Mouse (Mus musculus): ENCODE results near the gene Cenpf. TPM values are rescaled to one million over a fixed set of nuclear protein-coding genes. Genes with fewer than 3 reads are reported as not detected.
A peak's percentile ranks its signal among the peaks of the same experiment; 100 is the strongest.

Cenpf gene
- polyA plus RNA-seq, 1 experiment from 2014 or later, result 92.3 TPM

DNA sequence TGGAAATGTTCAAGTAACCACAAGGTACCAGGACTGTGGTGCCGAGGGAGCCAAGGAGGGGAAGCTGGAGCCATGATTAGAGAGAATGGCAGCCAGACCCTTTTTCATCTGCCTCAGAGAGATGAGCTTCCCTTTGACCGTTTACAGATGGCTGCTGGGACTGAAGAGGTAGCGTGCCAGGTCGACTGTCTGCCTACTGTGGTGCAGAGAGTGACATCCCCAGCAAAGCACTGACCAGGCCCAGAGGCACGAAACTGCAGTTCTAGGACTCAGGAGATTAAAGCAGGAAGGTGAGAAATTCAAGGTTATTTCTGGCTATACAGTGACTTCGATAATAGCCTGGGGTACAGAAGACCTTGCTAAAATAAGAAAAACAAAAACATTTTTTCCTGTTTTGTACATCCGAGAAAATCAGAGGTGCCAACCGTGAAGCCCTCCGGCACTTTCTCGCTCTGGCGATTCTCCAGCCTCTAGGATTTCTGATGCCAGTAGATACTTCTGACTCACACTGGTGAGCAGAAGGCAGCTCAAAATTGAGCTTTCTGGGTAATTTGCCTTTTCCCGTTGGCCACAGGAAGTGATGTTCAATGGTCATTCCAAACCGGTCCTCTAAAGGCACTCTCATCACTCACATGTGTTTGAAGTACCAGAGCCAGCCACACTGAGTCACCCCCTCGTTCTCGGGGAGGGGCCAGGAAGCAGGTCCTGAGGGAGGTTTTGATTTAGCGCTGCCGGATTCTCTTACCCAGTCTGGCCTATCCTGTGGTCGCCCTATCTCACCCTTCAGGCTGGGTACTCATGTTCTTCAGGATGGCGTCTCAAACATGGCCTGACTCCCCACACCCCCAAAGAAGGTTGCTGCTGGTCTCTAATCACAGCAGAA, 28.3 kb upstream of the Cenpf start:
- H3K4me1 ChIP-seq, result peaks cover 10% of the 10 kb centered on the region; the same call in 1 of the 2 replicates
- ATAC-seq (ENCODE audit: low FRiP score, low read depth), result no peak
- H3K9ac ChIP-seq, result no peak overlapping the region
- H3K27ac ChIP-seq, result no peak overlapping the region
- no peak overlapping the region for H3K4me2 ChIP-seq (replicated peaks)
- no peak overlapping the region for H3K4me3 ChIP-seq
- 0 out of 2 replicates have a peak, but pooled peaks cover 6% of the 10 kb centered on the region for H3K9me3 ChIP-seq
- no peaks in the 10 kb centered on the region for H3K36me3 ChIP-seq
- no peaks in the 10 kb centered on the region for H3K27me3 ChIP-seq
- 48% methylated on average over 19 of the region's 19 CpGs for WGBS

DNA sequence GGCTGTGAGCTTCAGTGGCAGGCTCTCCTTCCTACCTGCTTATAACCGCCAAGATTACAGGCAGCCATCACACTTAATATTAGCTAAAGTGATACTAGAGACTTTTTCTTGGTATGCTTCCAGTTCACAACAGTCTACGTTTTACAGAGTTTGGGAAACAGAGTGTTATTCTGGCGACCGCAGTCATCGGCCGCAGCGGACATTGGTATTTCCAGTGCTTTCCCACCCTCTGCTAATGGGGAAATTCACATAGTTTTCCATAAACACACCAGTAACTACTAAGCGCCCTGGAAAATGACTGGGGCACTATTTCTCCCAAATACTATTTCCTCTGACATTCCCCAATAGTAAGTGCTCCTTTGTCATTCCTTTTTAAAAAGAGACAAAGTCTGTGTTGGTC, 21.1 kb upstream of the Cenpf start:
- 50% methylated on average over 8 of the region's 8 CpGs for WGBS
- Histone ChIP-seq H3K4me2 (replicated peaks) (peak overlapping the region; percentile 27; the same call in 1 of the 2 replicates), H3K4me3 (no peak overlapping the region), H3K9ac (no peak overlapping the region), H3K36me3 (no peaks in the 10 kb centered on the region), H3K4me1 (peaks cover 40% of the 10 kb centered on the region), H3K27ac (peak overlapping the region; percentile 58), H3K9me3 (no peaks in the 10 kb centered on the region), H3K27me3 (no peaks in the 10 kb centered on the region)
- no peak for ATAC-seq (ENCODE audit: low FRiP score, low read depth)

DNA sequence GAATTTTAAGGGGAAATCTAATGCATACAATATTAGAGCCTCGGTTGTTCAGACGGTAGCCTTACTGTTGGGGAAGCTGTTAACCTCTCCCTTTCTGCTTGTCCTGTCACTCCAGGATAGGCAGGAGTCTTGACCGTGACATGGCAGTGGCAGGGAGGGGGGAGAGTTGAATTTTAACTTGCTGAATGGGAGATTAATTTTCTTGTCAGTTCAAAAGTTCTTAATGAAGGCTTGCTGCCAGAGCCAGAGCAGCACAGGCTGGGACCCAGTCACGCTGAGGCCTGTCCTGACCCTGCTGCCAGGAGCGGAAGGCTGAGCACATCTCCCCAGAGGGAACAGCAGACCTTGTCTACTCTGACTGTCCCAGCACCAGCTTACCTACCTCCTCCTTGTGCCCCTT, 19.5 kb upstream of the Cenpf start:
- H3K9ac ChIP-seq, result no peak overlapping the region
- no peaks in the 10 kb centered on the region for H3K9me3 ChIP-seq
- peak overlapping the region; percentile 44; the same call in 1 of the 2 replicates for H3K27ac ChIP-seq
- no peak overlapping the region for H3K4me2 ChIP-seq (replicated peaks)
- no peaks in the 10 kb centered on the region for H3K27me3 ChIP-seq
- H3K4me1 ChIP-seq, result peaks cover 47% of the 10 kb centered on the region
- WGBS, result 26% methylated on average over 5 of the region's 5 CpGs
- H3K4me3 ChIP-seq, result no peak overlapping the region
- no peak for ATAC-seq (ENCODE audit: low FRiP score, low read depth)
- no peaks in the 10 kb centered on the region for H3K36me3 ChIP-seq

DNA sequence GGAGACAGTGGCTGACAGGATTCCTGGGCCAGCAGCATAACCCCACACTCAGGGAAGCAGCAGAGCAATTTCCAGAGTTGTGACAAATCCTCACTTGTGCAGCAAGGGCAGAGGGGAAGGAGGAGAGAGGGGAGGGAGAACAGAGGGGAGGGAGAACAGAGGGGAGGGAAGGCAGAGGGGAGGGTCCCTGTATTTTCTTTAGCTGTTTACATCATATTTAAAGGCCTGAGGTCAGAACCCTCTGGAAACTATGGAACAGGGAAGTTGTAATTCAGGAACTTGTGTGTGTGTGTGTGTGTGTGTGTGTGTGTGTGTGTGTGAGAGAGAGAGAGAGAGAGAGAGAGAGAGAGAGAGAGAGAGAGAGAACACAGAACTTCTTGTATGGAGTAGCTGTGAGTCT, 19.1 kb upstream of the Cenpf start:
- Histone ChIP-seq H3K9ac (no peak overlapping the region), H3K4me3 (no peak overlapping the region), H3K27me3 (no peaks in the 10 kb centered on the region), H3K4me1 (peaks cover 48% of the 10 kb centered on the region), H3K36me3 (no peaks in the 10 kb centered on the region), H3K27ac (peak overlapping the region; percentile 44; the same call in 1 of the 2 replicates), H3K4me2 (replicated peaks) (no peak overlapping the region), H3K9me3 (no peaks in the 10 kb centered on the region)
- no peak for ATAC-seq (ENCODE audit: low FRiP score, low read depth)

DNA sequence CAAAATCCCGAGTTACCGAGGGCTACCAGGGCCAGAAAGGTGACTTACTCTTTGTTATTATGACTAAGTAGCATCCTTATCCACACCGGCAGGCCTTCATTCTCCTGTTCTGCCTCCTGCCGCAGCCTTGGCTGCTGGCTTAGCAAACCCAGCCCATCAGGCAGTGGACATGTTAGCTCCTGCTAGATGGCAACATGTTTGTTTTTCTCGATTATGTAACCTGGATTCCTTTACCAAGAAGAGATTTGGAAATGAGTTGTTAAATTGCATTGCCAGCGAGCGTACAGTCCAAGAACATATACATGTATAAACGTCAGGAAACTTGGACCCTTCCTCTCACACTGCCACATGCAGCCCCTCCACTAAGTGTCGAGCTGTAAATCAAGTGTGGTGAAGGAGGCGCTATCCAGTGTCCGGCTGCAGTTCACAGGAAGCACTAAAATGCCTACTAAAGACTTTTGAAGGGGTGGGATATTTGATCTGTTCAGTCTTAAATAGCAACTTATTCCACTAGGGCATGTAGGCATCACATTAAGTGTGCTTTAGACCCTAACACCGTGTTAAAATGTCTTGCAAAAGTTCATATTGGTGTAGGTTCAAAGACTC, 18.3 kb upstream of the Cenpf start:
- Histone ChIP-seq H3K9me3 (no peaks in the 10 kb centered on the region), H3K27me3 (no peaks in the 10 kb centered on the region), H3K36me3 (no peaks in the 10 kb centered on the region), H3K9ac (no peak overlapping the region), H3K4me1 (peaks cover 51% of the 10 kb centered on the region), H3K4me2 (replicated peaks) (no peak overlapping the region), H3K27ac (peak overlapping the region; percentile 58; the same call in 1 of the 2 replicates), H3K4me3 (no peak overlapping the region)
- WGBS, result 40% methylated on average over 12 of the region's 12 CpGs
- no peak for ATAC-seq (ENCODE audit: low FRiP score, low read depth)

DNA sequence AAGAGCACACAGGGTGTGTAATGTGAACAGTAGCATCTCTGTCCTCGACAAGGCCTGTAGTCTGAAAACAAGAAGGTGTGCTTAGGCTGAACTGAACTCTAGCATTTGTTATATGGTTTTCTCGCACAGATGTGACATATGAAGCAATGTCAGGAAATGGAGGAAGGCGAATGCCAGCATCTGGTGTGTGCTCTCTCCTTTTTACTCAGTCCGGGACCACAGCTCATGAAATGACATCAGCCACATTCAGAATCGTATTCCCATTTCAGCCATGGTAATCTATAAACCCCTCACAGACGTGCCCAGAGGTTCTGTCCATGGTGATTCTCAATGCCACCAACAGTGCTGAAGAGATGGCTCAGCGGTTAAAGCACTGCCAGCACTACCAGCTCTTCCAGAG, 15.7 kb upstream of the Cenpf start:
- H3K27me3 ChIP-seq, result no peaks in the 10 kb centered on the region
- no peak for ATAC-seq (ENCODE audit: low FRiP score, low read depth)
- H3K9ac ChIP-seq, result no peak overlapping the region
- peaks cover 37% of the 10 kb centered on the region for H3K4me1 ChIP-seq
- no peak overlapping the region for H3K4me3 ChIP-seq
- H3K36me3 ChIP-seq, result no peaks in the 10 kb centered on the region
- H3K27ac ChIP-seq, result no peak overlapping the region
- no peaks in the 10 kb centered on the region for H3K9me3 ChIP-seq
- H3K4me2 ChIP-seq (replicated peaks), result no peak overlapping the region
- WGBS, result 63% methylated on average over 7 of the region's 7 CpGs

DNA sequence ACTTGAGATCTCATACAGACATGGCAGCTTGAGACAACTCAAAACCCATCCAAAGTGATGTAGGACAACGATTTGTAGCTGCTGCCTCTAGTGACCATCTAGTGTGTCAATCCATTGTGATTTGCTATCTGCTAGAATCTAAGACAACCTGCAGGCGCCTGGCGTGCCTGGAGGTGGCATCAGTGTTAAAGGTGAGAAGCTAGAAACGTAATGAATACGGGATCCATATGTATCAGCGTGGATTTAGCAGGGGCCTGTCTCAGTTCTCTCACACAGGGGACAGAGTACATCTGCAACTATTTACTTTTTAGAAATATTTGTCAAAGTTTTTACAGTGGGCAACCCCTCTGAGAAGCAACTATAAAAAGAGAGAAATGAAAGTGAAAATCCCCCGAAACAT, 15.3 kb upstream of the Cenpf start:
- 38% methylated on average over 7 of the region's 7 CpGs for WGBS
- Histone ChIP-seq H3K36me3 (no peaks in the 10 kb centered on the region), H3K9me3 (no peaks in the 10 kb centered on the region), H3K4me3 (no peak overlapping the region), H3K4me2 (replicated peaks) (no peak overlapping the region), H3K27ac (no peak overlapping the region), H3K9ac (no peak overlapping the region), H3K27me3 (no peaks in the 10 kb centered on the region), H3K4me1 (peaks cover 34% of the 10 kb centered on the region)
- no peak for ATAC-seq (ENCODE audit: low FRiP score, low read depth)

DNA sequence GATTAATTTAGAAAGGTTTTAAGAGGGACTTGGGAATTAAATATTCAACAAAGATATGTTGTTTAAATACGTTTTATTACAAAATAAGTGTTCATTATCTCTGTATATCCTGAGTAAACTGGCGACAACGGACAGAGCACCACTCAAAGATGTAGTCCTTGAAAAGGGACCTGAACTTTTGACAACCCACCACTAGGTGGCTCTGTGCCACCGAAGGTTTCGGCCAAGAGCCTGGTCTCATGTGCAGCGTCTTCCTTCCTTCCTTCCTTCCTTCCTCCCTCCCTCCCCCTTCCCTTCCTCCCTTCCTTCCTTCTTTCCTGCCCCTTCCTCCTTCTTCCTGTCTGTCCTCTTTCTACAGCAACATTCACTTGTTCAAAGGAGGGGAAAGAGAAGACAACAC, 13.1 kb upstream of the Cenpf start:
- ATAC-seq (ENCODE audit: low FRiP score, low read depth), result peak; percentile 64; the same call in 1 of the 2 replicates
- under 1% methylated on average over 6 of the region's 6 CpGs for WGBS
- H3K9ac ChIP-seq, result no peak overlapping the region

DNA sequence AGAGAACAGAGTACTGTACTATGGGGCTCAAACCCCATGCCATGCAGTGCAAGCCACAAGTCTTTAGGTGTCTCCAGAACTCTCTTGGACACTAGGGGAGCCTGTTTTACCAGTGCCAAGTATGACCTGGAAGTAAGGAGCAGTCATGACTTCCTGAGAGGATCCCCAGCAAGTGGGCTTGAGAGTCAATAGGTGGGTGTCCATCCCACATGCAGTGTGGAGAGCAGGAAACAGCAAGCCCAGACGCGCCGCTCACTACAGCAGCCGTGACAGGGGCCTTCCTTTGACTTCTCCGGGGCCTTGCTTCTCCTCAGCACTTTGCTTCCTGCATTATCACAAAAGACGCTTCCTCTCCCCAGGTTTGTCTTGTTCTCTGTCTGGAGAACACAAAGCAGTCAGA, 12.3 kb upstream of the Cenpf start:
- Histone ChIP-seq H3K4me2 (replicated peaks) (no peak overlapping the region), H3K27ac (no peak overlapping the region), H3K4me1 (peaks cover 11% of the 10 kb centered on the region; the same call in 1 of the 2 replicates), H3K9ac (no peak overlapping the region), H3K27me3 (no peaks in the 10 kb centered on the region), H3K9me3 (no peaks in the 10 kb centered on the region), H3K36me3 (no peaks in the 10 kb centered on the region), H3K4me3 (no peak overlapping the region)
- no peak for ATAC-seq (ENCODE audit: low FRiP score, low read depth)
- 83% methylated on average over 6 of the region's 6 CpGs for WGBS

More for the DNA sequence above, 13.1 kb upstream of the Cenpf start:
- H3K9me3 ChIP-seq, result no peaks in the 10 kb centered on the region
- H3K4me2 ChIP-seq (replicated peaks), result no peak overlapping the region
- peaks cover 15% of the 10 kb centered on the region for H3K4me1 ChIP-seq
- no peaks in the 10 kb centered on the region for H3K36me3 ChIP-seq
- H3K27me3 ChIP-seq, result no peaks in the 10 kb centered on the region
- no peak overlapping the region for H3K4me3 ChIP-seq
- H3K27ac ChIP-seq, result no peak overlapping the region

DNA sequence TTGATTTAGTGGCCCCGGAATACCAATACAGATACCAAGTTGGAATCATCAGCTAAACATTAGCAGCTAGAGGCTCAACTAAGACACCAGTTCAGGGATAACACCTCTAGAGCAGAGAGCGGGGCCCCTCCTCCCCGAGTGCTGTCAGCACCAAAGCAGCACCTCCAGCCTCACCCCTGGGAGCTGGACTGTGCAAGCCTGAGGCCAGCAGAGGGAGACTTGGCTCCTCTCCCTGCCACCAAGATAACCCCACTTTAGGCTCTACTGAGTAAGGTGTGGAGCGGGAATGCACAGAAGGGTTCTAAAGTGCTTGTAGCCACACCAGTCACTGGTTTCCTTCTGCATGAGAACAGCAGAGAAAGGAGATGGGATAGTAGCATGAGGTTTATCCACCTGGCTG, 10.5 kb upstream of the Cenpf start:
- no peak overlapping the region for H3K4me2 ChIP-seq (replicated peaks)
- peaks cover 7% of the 10 kb centered on the region; the same call in 1 of the 2 replicates for H3K4me1 ChIP-seq
- no peaks in the 10 kb centered on the region for H3K27me3 ChIP-seq
- H3K36me3 ChIP-seq, result no peaks in the 10 kb centered on the region
- ATAC-seq (ENCODE audit: low FRiP score, low read depth), result no peak
- WGBS, result 62% methylated on average over 4 of the region's 4 CpGs
- H3K9me3 ChIP-seq, result no peaks in the 10 kb centered on the region
- no peak overlapping the region for H3K27ac ChIP-seq
- H3K4me3 ChIP-seq, result no peak overlapping the region
- no peak overlapping the region for H3K9ac ChIP-seq

DNA sequence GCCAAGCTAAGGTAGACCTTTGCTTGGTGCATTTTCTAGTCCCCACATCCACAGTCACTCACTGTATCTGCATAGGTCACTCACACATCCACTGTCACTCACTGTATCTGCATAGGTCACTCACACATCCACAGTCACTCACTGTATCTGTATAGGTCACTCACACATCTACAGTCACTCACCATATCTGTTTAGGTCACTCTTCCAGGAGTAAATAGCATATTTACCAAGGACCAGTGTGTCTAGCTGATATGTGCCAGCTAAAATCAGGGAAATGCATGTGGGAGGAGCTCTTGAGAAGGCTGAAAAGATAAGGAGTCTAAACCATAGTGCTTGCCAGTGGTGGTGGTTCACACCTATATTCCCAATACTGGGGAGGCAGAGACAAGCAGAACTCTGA, 7.4 kb upstream of the Cenpf start:
- no peak overlapping the region for H3K4me2 ChIP-seq (replicated peaks)
- no peaks in the 10 kb centered on the region for H3K4me1 ChIP-seq
- no peak overlapping the region for H3K9ac ChIP-seq
- no peak overlapping the region for H3K27ac ChIP-seq
- no peaks in the 10 kb centered on the region for H3K27me3 ChIP-seq
- ATAC-seq (ENCODE audit: low FRiP score, low read depth), result no peak
- H3K36me3 ChIP-seq, result no peaks in the 10 kb centered on the region
- no peak overlapping the region for H3K4me3 ChIP-seq
- H3K9me3 ChIP-seq, result no peaks in the 10 kb centered on the region

DNA sequence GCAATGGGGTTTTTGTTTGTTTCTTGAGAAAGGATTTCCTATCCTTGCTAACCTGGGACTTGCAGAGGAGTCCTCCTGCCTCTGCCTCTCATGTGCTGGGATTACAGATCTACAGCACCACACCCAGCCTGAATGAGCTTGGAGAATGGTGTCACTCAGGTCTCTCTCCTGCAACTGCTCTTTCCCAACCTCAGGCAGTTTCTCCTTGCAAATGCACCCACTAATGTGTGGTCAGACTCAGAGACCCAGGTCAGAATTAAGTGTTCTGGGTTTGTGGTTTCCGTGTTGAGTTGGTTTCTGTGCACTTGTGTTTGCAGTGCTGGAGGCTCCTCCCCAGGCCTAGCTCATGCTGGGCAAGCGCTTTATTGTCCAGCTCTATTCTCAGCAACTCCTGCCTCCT, 6.5 kb upstream of the Cenpf start:
- Histone ChIP-seq H3K36me3 (no peaks in the 10 kb centered on the region), H3K4me1 (peaks cover 4% of the 10 kb centered on the region), H3K9ac (no peak overlapping the region), H3K27ac (no peak overlapping the region), H3K27me3 (no peaks in the 10 kb centered on the region), H3K4me2 (replicated peaks) (no peak overlapping the region), H3K4me3 (no peak overlapping the region), H3K9me3 (no peaks in the 10 kb centered on the region)
- no peak for ATAC-seq (ENCODE audit: low FRiP score, low read depth)
- WGBS, result 93% methylated on average over 2 of the region's 2 CpGs
